Mouse (Mus musculus) kidney, embryonic 14.5 days (tissue): ENCODE data around the gene Snn. TPM values are rescaled to one million over a fixed set of nuclear protein-coding genes. Genes with fewer than 3 reads are reported as not detected.

Experiments
- ATAC-seq: fragments of 200-750 bp; cut with Nextera tagmentation; 2 replicates; pipeline ENCODE4 v1.8.0; 2017; ENCODE audit warnings: moderate number of reproducible peaks, mild to moderate bottlenecking, moderate TSS enrichment, moderate library complexity; ENCODE audit not compliant: low FRiP score, low TSS enrichment
- H3K27ac ChIP-seq: fragments of 300-500 bp; sonication (generic); 2 replicates; pipeline ENCODE4 v1.5.1; 2014; ENCODE audit warnings: low read depth, mild to moderate bottlenecking, low read length, moderate library complexity, mixed read lengths
- H3K27me3 ChIP-seq: fragments of 300-500 bp; sonication (generic); 2 replicates; pipeline ENCODE4 v1.6.1; 2014; ENCODE audit warnings: mild to moderate bottlenecking, low read length; ENCODE audit not compliant: control insufficient read depth, insufficient read depth
- H3K36me3 ChIP-seq: fragments of 300-500 bp; sonication (generic); 2 replicates; pipeline ENCODE4 v1.6.1; 2014; ENCODE audit warnings: low read length, mixed read lengths; ENCODE audit not compliant: control insufficient read depth, insufficient read depth
- H3K4me1 ChIP-seq: fragments of 300-500 bp; sonication (generic); 2 replicates; pipeline ENCODE4 v1.6.1; 2014; ENCODE audit warnings: low read length, mixed read lengths; ENCODE audit not compliant: control insufficient read depth, insufficient read depth
- H3K4me2 ChIP-seq: fragments of 300-500 bp; sonication (generic); replicated peaks from 2 replicates; pipeline ENCODE4 v1.6.1; 2014; ENCODE audit warnings: low read depth, mild to moderate bottlenecking, low read length
- H3K4me3 ChIP-seq: fragments of 300-500 bp; sonication (generic); 2 replicates; pipeline ENCODE4 v1.5.1; 2014; ENCODE audit warnings: mild to moderate bottlenecking, low read length
- H3K9ac ChIP-seq: fragments of 300-500 bp; sonication (generic); 2 replicates; pipeline ENCODE4 v1.6.1; 2014; ENCODE audit warnings: low read depth, mild to moderate bottlenecking, low read length, moderate library complexity
- H3K9me3 ChIP-seq: fragments of 300-500 bp; sonication (generic); 2 replicates; pipeline ENCODE4 v1.6.1; 2016; ENCODE audit warnings: low read length; ENCODE audit not compliant: control insufficient read depth
- WGBS: fragments of 180-500 bp; shearing (Covaris S2); extraction: QIAGEN DNeasy Blood & Tissue Kit; methylation state at CpG from one replicate; pipeline ENCODE4 v1.1.7; 2014; 5-methylcytosine and 5-hydroxymethylcytosine counted together
- polyA plus RNA-seq: library from polyadenylated mRNA; unstranded; fragments of >200 nt; fragmentation: Nextera tagmentation; extraction: Ambion mirVana; gene quantifications from 2 replicates; pipeline ENCODE4 v1.2.1, GENCODE M21; 2014

Gene Snn
- polyA plus RNA-seq, 1 experiment from 2014 or later, result 54.4 TPM

DNA sequence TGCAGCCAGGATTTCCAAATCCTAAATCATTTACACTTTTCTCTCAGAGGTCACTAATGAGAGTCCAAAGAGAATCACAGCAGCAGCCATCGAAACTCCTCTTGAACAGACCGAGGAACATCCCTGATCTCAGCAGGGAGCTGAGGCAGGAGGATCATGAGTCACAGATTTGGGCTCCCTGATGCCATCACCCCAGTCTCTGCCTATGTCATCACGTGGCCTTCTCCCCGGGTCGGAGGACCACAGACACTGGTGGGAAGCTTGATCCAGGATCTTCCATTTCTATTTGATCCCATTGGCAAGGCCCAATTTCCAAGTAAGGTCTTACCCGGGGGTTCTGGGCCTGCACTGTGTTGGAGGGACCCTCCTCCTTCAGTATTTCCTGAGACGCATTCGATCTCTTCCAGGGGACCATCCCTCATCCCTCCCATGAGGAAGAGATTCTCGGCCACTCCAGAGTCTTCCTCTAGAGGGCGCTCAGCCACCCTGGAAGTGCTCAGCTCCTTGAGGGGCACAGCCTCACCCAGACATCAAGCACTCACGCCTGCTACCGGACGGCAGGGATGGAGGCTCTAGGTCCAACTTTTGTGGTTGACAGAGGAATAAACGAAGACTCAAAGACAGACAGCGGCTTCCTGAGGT lies 24.8 kb upstream of the Snn start:
- Histone ChIP-seq H3K9ac (no peak overlapping the region), H3K4me1 (0 out of 2 replicates have a peak, but pooled peaks cover 4% of the 10 kb centered on the region), H3K9me3 (no peaks in the 10 kb centered on the region), H3K4me2 (no peak overlapping the region), H3K27me3 (no peaks in the 10 kb centered on the region), H3K4me3 (no peak overlapping the region), H3K36me3 (no peaks in the 10 kb centered on the region), H3K27ac (no peak overlapping the region)
- WGBS, result 29% methylated on average over 15 of the region's 15 CpGs
- ATAC-seq, result peak; percentile 89

DNA sequence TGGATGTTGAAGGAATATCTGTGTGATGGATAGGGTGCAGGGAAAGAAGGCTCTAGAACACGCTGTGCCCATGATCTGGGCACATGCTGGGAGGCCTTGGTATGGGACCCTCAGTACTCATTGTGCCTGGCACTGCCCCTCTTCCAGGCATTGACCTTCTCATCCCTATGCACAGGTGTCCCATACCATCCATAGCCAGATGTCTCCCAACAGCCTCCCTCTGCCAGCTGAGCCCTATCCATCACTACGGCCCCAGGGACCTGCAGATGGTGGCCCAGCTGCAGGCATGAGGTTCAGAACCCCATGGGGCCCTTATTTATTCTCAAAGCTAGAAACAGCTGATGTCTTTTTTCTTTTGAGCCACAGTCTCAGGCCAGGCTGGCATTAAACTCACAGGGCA lies 20.1 kb upstream of the Snn start:
- H3K36me3 ChIP-seq, result no peaks in the 10 kb centered on the region
- H3K4me3 ChIP-seq, result no peak overlapping the region
- no peaks in the 10 kb centered on the region for H3K27me3 ChIP-seq
- 88% methylated on average over 2 of the region's 2 CpGs for WGBS
- H3K9ac ChIP-seq, result no peak overlapping the region
- no peak for ATAC-seq
- no peaks in the 10 kb centered on the region for H3K9me3 ChIP-seq
- H3K4me1 ChIP-seq, result 0 out of 2 replicates have a peak, but pooled peaks cover 4% of the 10 kb centered on the region
- H3K27ac ChIP-seq, result no peak overlapping the region
- H3K4me2 ChIP-seq, result no peak overlapping the region

DNA sequence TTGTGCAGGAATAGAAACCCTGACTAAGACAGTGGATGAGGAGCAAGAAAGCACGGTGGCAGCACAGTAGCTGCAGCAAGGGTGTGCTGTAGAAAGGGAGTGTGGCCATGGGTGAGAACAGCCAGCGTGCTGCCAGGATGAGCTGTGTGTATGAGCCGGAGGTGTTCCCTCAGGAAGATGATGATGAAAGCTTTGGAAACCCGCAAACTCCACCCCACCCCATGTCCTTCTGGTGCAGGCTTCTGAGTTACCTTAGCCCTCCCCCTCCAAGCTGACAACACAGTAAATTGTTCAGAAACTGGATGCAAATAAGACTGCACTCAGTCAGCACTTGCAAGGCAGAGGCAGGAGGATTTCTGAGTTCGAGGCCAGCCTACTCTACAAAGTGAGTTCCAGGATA lies 17.5 kb upstream of the Snn start:
- Histone ChIP-seq H3K4me3 (no peak overlapping the region), H3K27ac (no peak overlapping the region), H3K9me3 (no peaks in the 10 kb centered on the region), H3K36me3 (no peaks in the 10 kb centered on the region), H3K27me3 (no peaks in the 10 kb centered on the region), H3K4me2 (no peak overlapping the region), H3K4me1 (no peaks in the 10 kb centered on the region), H3K9ac (no peak overlapping the region)
- no peak for ATAC-seq
- WGBS, result 89% methylated on average over 5 of the region's 5 CpGs

DNA sequence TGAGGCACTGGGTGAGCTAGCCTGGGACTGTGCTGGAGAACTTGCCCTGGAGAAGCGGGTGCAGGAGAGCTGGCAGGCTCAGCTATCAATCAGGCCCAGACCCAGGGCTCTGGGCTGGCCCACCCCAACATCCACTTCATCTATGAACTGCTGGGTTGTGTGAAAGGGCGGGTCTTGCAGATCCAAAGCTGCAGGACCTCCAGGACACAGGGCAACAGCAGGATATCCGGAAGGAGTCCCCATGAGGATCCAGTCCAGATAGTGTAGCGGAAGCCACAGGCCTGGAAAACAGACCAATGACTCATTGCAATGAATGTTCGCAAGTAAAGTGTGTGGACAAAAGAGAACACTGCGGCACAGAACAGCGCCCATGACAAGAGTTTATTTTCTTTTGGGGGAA lies 14.3 kb upstream of the Snn start:
- Histone ChIP-seq H3K4me1 (no peaks in the 10 kb centered on the region), H3K9me3 (no peaks in the 10 kb centered on the region), H3K4me2 (no peak overlapping the region), H3K27me3 (no peaks in the 10 kb centered on the region), H3K27ac (no peak overlapping the region), H3K9ac (no peak overlapping the region), H3K4me3 (no peak overlapping the region), H3K36me3 (no peaks in the 10 kb centered on the region)
- ATAC-seq, result no peak
- 84% methylated on average over 7 of the region's 7 CpGs for WGBS

DNA sequence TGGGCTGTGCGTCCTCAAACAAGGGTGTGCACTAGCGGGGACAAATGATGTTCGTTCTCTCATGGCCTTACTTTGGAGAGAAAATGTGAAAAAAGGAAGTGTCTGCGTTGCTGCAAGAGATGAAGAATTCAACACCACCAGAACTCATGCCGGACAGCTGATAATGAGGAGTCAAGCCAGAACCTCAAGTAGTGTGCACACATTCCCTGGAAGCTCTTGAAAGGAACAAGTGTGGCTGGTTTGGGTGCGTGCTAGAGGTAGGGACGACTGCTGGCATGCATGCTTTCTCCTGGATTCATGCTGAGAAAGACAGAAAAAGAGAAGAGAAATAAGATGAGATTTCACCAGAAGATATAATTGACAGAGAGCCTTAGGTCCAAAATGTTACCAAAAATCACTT lies 13.6 kb upstream of the Snn start:
- 88% methylated on average over 7 of the region's 7 CpGs for WGBS

DNA sequence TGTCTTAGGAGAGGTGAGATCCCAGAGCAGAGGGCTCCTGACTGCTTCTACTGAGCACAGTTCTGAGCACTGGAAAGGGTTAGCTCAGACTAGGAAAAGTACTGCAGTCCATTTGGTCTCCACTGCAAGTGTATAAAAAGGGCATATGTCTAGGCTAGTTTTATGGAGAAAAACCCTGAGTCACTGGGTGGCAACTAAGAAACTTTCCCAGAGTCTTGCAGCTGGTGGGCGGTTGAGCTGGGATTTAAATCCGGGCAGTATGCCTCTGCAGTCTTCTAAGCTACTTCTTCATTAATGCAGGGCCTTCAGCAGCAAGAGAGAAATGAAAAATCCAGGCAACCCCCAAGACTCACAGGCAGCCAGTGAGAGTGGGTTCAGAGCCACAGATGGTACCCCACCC lies 10.5 kb upstream of the Snn start:
- Histone ChIP-seq H3K9me3 (no peaks in the 10 kb centered on the region), H3K9ac (no peak overlapping the region), H3K4me1 (no peaks in the 10 kb centered on the region), H3K27ac (no peak overlapping the region), H3K36me3 (no peaks in the 10 kb centered on the region), H3K4me2 (no peak overlapping the region), H3K27me3 (no peaks in the 10 kb centered on the region), H3K4me3 (no peak overlapping the region)
- WGBS, result 84% methylated on average over 2 of the region's 2 CpGs
- ATAC-seq, result no peak

More for the DNA sequence above, 13.6 kb upstream of the Snn start:
- H3K9me3 ChIP-seq, result no peaks in the 10 kb centered on the region
- ATAC-seq, result no peak
- H3K4me3 ChIP-seq, result no peak overlapping the region
- no peak overlapping the region for H3K9ac ChIP-seq
- no peaks in the 10 kb centered on the region for H3K4me1 ChIP-seq
- no peak overlapping the region for H3K4me2 ChIP-seq
- H3K27me3 ChIP-seq, result no peaks in the 10 kb centered on the region
- no peaks in the 10 kb centered on the region for H3K36me3 ChIP-seq
- no peak overlapping the region for H3K27ac ChIP-seq

DNA sequence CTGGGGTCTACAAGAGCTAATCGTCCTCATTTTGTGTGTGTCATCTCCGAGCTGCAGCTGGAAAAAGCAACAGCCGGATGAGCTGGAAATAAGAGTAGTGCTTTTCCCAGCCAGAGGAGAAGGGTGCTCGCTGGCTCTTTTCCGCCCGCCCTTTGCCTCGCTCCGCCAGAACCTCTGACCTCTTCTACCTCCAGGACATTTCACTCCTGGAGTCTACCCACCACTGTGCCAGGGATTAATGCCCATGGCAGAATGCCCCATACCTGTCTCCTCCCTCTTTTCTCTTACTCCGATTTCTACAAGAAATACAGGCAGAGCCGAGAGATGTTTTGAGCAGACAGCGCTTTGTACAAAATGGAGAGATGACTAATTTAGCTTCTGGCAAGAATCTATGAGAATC lies 9.6 kb upstream of the Snn start:
- Histone ChIP-seq H3K27ac (no peak overlapping the region), H3K4me2 (no peak overlapping the region), H3K9ac (no peak overlapping the region), H3K27me3 (no peaks in the 10 kb centered on the region), H3K4me1 (no peaks in the 10 kb centered on the region), H3K4me3 (no peak overlapping the region), H3K36me3 (no peaks in the 10 kb centered on the region), H3K9me3 (no peaks in the 10 kb centered on the region)
- WGBS, result 85% methylated on average over 11 of the region's 11 CpGs
- no peak for ATAC-seq

DNA sequence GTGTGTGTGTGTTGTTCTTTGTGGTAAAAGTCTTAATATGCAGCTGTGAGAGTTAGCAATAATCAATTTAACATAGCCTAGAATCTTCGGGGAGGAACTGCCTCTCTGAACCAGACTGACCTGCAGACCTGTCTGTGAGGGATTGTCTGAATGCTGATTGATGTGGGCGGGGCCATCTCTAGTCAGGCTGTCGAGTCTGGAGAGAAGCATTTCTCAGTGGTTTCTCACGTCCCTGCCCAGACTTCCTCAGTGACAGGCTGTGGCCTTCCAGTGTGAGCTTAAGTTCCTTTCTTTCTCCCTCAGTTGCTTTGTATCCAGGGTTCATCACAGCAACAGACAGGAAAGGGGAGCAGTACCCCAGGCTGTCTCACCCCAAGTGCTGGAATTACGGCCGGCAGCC lies 6.3 kb upstream of the Snn start:
- Histone ChIP-seq H3K27me3 (no peaks in the 10 kb centered on the region), H3K9me3 (no peaks in the 10 kb centered on the region), H3K9ac (no peak overlapping the region), H3K36me3 (no peaks in the 10 kb centered on the region), H3K4me2 (no peak overlapping the region), H3K4me3 (no peak overlapping the region), H3K27ac (no peak overlapping the region), H3K4me1 (no peaks in the 10 kb centered on the region)
- WGBS, result 73% methylated on average over 6 of the region's 6 CpGs
- ATAC-seq, result no peak

DNA sequence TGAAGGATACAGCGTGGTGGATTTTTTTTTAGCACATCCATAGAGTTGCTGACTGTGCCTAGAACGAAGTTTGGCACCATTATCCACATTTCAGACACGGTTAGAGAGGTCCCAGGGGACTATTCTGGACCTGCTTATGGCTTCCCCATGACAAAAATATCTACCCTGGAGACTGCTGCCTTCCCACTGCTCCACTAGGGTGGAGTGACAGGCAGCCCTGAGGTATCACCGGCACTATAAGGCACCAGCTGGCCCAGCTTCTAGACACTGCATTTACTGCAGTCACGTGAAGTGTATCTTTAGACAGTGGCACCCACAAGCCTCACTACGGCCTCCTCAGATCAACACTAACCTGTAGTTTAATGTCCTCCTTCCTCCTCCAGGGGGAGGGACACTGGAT lies 5.9 kb upstream of the Snn start:
- Histone ChIP-seq H3K36me3 (no peaks in the 10 kb centered on the region), H3K4me3 (no peak overlapping the region), H3K27me3 (no peaks in the 10 kb centered on the region), H3K4me1 (no peaks in the 10 kb centered on the region), H3K9me3 (no peaks in the 10 kb centered on the region), H3K27ac (no peak overlapping the region), H3K9ac (no peak overlapping the region), H3K4me2 (no peak overlapping the region)
- ATAC-seq, result no peak
- WGBS, result 83% methylated on average over 6 of the region's 6 CpGs
